Mouse (Mus musculus): ENCODE measurements around the gene Arl9. TPM values are rescaled to one million over a fixed set of nuclear protein-coding genes. Genes with fewer than 3 reads are reported as not detected.
"Not testable (repeated sequence)": the region's sequence is repeated elsewhere in the genome, so short reads cannot be mapped to it uniquely, and the experiment has no call there.

Gene Arl9
- 0.27 TPM in 1 of 2 replicates, not detected in the other for polyA plus RNA-seq (2015; fragmentation: Nextera tagmentation; extraction: Ambion mirVana)

DNA sequence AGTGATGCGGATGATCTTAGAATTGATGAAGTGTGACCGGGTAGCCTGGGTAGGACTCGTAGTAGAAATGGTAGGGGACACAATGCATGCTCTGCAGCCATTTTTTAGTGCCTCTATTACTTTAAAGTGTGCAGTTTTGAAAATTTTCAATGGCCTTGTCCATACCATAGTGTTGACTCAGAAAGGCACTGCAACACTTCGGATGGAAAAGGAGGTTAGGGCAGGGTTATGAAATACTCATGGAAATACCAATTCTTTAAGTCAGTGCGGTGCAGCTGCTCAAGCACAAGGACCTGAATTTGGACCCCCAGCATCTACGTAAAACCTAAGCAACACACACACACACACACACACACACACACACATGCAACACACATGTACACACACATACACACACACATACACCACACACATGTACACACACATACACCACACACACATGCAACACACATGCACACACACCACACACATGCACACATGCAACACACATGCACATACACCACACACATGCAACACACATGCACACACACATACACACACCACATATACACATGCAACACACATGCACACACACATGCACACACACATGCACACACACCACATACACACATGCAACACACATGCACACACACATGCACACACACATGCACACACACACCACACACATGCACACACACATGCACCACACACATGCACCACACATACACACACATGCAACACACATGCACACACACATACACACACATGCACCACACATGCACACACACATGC lies at the start of gene Arl9:
Arl9 (plus strand) TSS at position 5 of the 771 bp plus-strand sequence.
- 95% methylated on average over 6 of the region's 6 CpGs for WGBS
- Histone ChIP-seq H3K4me1 (ENCODE audit: control insufficient read depth, insufficient read depth, low read length) (no peaks in the 10 kb centered on the region), H3K27me3 (ENCODE audit: control insufficient read depth, insufficient read depth, low read length) (no peaks in the 10 kb centered on the region), H3K9ac (ENCODE audit: low read length) (no peak within 1 kb of the TSS), H3K36me3 (ENCODE audit: control insufficient read depth, insufficient read depth, low read length) (peaks cover 11% of the 10 kb centered on the region), H3K4me3 (replicated peaks; ENCODE audit: low read length) (no peak within 1 kb of the TSS), H3K4me2 (ENCODE audit: low read depth, low read length) (no peak within 1 kb of the TSS), H3K9me3 (replicated peaks; ENCODE audit: control insufficient read depth, low read length) (no peaks in the 10 kb centered on the region), H3K27ac (ENCODE audit: low read length) (no peak within 1 kb of the TSS)
- ATAC-seq (ENCODE audit: insufficient read depth, low FRiP score): no peak

GRCm38 (mm10) chr5:76954271-76954900 lies 49.5 kb upstream of the Arl9 start:
- Histone ChIP-seq H3K36me3 (ENCODE audit: control insufficient read depth, insufficient read depth, low read length) (peaks cover 13% of the 10 kb centered on the region), H3K4me2 (ENCODE audit: low read depth, low read length) (no peak overlapping the region), H3K27me3 (ENCODE audit: control insufficient read depth, insufficient read depth, low read length) (no peaks in the 10 kb centered on the region), H3K4me1 (ENCODE audit: control insufficient read depth, insufficient read depth, low read length) (peaks cover 11% of the 10 kb centered on the region), H3K4me3 (replicated peaks; ENCODE audit: low read length) (no peak overlapping the region), H3K9ac (ENCODE audit: low read length) (no peak overlapping the region), H3K27ac (ENCODE audit: low read length) (no peak overlapping the region), H3K9me3 (replicated peaks; ENCODE audit: control insufficient read depth, low read length) (no peaks in the 10 kb centered on the region)
- WGBS: 73% methylated on average over 6 of the region's 6 CpGs
- no peak for ATAC-seq (ENCODE audit: insufficient read depth, low FRiP score)

- WGBS: 63% methylated on average over 4 of the region's 4 CpGs
- Histone ChIP-seq H3K27ac (ENCODE audit: low read length) (peak overlapping the region; percentile 55), H3K9me3 (replicated peaks; ENCODE audit: control insufficient read depth, low read length) (no peaks in the 10 kb centered on the region)
Observed at GRCm38 (mm10) chr5:76955474-76955873, 48.4 kb upstream of the Arl9 start.

GRCm38 (mm10) chr5:76957954-76958353 lies 45.9 kb upstream of the Arl9 start:
- H3K4me1 ChIP-seq (ENCODE audit: control insufficient read depth, insufficient read depth, low read length): no peaks in the 10 kb centered on the region; the same call in 1 of the 2 replicates
- peaks cover 19% of the 10 kb centered on the region for H3K36me3 ChIP-seq (ENCODE audit: control insufficient read depth, insufficient read depth, low read length)
- H3K9ac ChIP-seq (ENCODE audit: low read length): no peak overlapping the region
- H3K27me3 ChIP-seq (ENCODE audit: control insufficient read depth, insufficient read depth, low read length): no peaks in the 10 kb centered on the region
- no peak overlapping the region for H3K4me3 ChIP-seq (replicated peaks; ENCODE audit: low read length)
- H3K27ac ChIP-seq (ENCODE audit: low read length): no peak overlapping the region
- no peak overlapping the region for H3K4me2 ChIP-seq (ENCODE audit: low read depth, low read length)
- no peak for ATAC-seq (ENCODE audit: insufficient read depth, low FRiP score)
- WGBS: 96% methylated on average over 1 of the region's 1 CpGs
- no peaks in the 10 kb centered on the region for H3K9me3 ChIP-seq (replicated peaks; ENCODE audit: control insufficient read depth, low read length)

More at GRCm38 (mm10) chr5:76955474-76955873, 48.4 kb upstream of the Arl9 start:
- Histone ChIP-seq H3K4me2 (ENCODE audit: low read depth, low read length) (no peak overlapping the region), H3K4me3 (replicated peaks; ENCODE audit: low read length) (no peak overlapping the region), H3K4me1 (ENCODE audit: control insufficient read depth, insufficient read depth, low read length) (peaks cover 4% of the 10 kb centered on the region; the same call in 1 of the 2 replicates), H3K27me3 (ENCODE audit: control insufficient read depth, insufficient read depth, low read length) (no peaks in the 10 kb centered on the region), H3K36me3 (ENCODE audit: control insufficient read depth, insufficient read depth, low read length) (peaks cover 16% of the 10 kb centered on the region), H3K9ac (ENCODE audit: low read length) (no peak overlapping the region)
- no peak for ATAC-seq (ENCODE audit: insufficient read depth, low FRiP score)

- H3K4me1 ChIP-seq (ENCODE audit: control insufficient read depth, insufficient read depth, low read length): no peaks in the 10 kb centered on the region; the same call in 1 of the 2 replicates
- ATAC-seq (ENCODE audit: insufficient read depth, low FRiP score): no peak
Observed at GRCm38 (mm10) chr5:76959587-76959986, 44.3 kb upstream of the Arl9 start.

DNA sequence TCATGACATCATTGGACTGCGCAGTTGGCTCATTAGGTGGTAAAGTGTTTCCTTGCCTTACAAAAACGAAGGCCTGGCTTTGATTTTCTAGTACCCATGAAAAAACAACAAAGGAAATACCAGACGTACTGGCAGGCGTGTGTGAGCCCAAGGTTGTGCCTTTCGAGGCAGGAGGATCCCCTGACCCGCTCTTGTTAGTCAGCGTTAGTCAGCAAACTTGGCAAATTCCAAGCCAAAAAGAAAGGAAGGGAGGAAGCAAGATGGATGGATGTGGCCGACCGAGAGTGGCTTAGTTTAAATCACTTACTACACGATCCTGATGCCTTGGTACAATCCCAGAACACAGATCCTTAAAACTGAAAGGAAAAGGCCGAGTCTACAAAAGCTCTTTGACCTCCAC lies 41.3 kb upstream of the Arl9 start:
- WGBS: 83% methylated on average over 11 of the region's 11 CpGs
- Histone ChIP-seq H3K4me3 (replicated peaks; ENCODE audit: low read length) (no peak overlapping the region), H3K9ac (ENCODE audit: low read length) (no peak overlapping the region), H3K27me3 (ENCODE audit: control insufficient read depth, insufficient read depth, low read length) (no peaks in the 10 kb centered on the region), H3K36me3 (ENCODE audit: control insufficient read depth, insufficient read depth, low read length) (peaks cover 23% of the 10 kb centered on the region), H3K4me1 (ENCODE audit: control insufficient read depth, insufficient read depth, low read length) (no peaks in the 10 kb centered on the region), H3K9me3 (replicated peaks; ENCODE audit: control insufficient read depth, low read length) (no peaks in the 10 kb centered on the region), H3K27ac (ENCODE audit: low read length) (no peak overlapping the region), H3K4me2 (ENCODE audit: low read depth, low read length) (no peak overlapping the region)
- ATAC-seq (ENCODE audit: insufficient read depth, low FRiP score): no peak

More at GRCm38 (mm10) chr5:76959587-76959986, 44.3 kb upstream of the Arl9 start:
- no peak overlapping the region for H3K4me3 ChIP-seq (replicated peaks; ENCODE audit: low read length)
- no peaks in the 10 kb centered on the region for H3K9me3 ChIP-seq (replicated peaks; ENCODE audit: control insufficient read depth, low read length)
- H3K4me2 ChIP-seq (ENCODE audit: low read depth, low read length): no peak overlapping the region
- 80% methylated on average over 5 of the region's 5 CpGs for WGBS
- no peak overlapping the region for H3K9ac ChIP-seq (ENCODE audit: low read length)
- H3K27ac ChIP-seq (ENCODE audit: low read length): no peak overlapping the region
- H3K27me3 ChIP-seq (ENCODE audit: control insufficient read depth, insufficient read depth, low read length): no peaks in the 10 kb centered on the region
- H3K36me3 ChIP-seq (ENCODE audit: control insufficient read depth, insufficient read depth, low read length): peaks cover 19% of the 10 kb centered on the region

DNA sequence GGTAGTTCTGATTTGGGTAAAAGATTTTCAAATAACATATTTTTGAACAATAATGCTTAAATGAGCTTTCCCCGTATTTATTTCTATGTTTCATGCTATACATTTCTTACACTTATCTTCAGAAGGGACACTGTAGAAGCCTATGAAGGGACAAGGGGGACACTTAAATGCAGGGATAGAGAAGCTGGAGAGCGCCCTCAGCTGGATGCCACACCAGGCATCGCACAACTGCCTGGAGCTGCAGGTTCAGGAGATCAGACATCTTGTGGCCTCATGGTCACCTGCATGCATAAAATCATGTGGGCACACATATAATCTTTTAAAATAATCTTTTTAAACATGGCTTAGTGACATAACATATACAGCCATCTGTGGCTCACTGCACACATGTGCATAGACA lies 39.2 kb upstream of the Arl9 start:
- H3K4me2 ChIP-seq (ENCODE audit: low read depth, low read length): no peak overlapping the region
- WGBS: 93% methylated on average over 3 of the region's 3 CpGs
- ATAC-seq (ENCODE audit: insufficient read depth, low FRiP score): no peak
- no peaks in the 10 kb centered on the region for H3K27me3 ChIP-seq (ENCODE audit: control insufficient read depth, insufficient read depth, low read length)
- no peaks in the 10 kb centered on the region for H3K4me1 ChIP-seq (ENCODE audit: control insufficient read depth, insufficient read depth, low read length)
- H3K9ac ChIP-seq (ENCODE audit: low read length): no peak overlapping the region
- no peak overlapping the region for H3K27ac ChIP-seq (ENCODE audit: low read length)
- peaks cover 16% of the 10 kb centered on the region; the same call in 1 of the 2 replicates for H3K36me3 ChIP-seq (ENCODE audit: control insufficient read depth, insufficient read depth, low read length)
- no peak overlapping the region for H3K4me3 ChIP-seq (replicated peaks; ENCODE audit: low read length)
- H3K9me3 ChIP-seq (replicated peaks; ENCODE audit: control insufficient read depth, low read length): no peaks in the 10 kb centered on the region

- H3K4me1 ChIP-seq (ENCODE audit: control insufficient read depth, insufficient read depth, low read length): peaks cover 8% of the 10 kb centered on the region
- 66% methylated on average over 5 of the region's 5 CpGs for WGBS
- H3K4me2 ChIP-seq (ENCODE audit: low read depth, low read length): no peak overlapping the region
- no peak for ATAC-seq (ENCODE audit: insufficient read depth, low FRiP score)
- H3K9ac ChIP-seq (ENCODE audit: low read length): no peak overlapping the region
- no peaks in the 10 kb centered on the region for H3K9me3 ChIP-seq (replicated peaks; ENCODE audit: control insufficient read depth, low read length)
- H3K27me3 ChIP-seq (ENCODE audit: control insufficient read depth, insufficient read depth, low read length): no peaks in the 10 kb centered on the region
- H3K36me3 ChIP-seq (ENCODE audit: control insufficient read depth, insufficient read depth, low read length): peaks cover 12% of the 10 kb centered on the region; the same call in 1 of the 2 replicates
- H3K27ac ChIP-seq (ENCODE audit: low read length): no peak overlapping the region
- no peak overlapping the region for H3K4me3 ChIP-seq (replicated peaks; ENCODE audit: low read length)
Observed at GRCm38 (mm10) chr5:76969250-76969649, 34.6 kb upstream of the Arl9 start.

GRCm38 (mm10) chr5:76971115-76971514 lies 32.7 kb upstream of the Arl9 start:
- 42% methylated on average over 1 of the region's 1 CpGs for WGBS
- H3K4me2 ChIP-seq (ENCODE audit: low read depth, low read length); H3K27me3 ChIP-seq (ENCODE audit: control insufficient read depth, insufficient read depth, low read length); H3K36me3 ChIP-seq (ENCODE audit: control insufficient read depth, insufficient read depth, low read length); ATAC-seq (ENCODE audit: insufficient read depth, low FRiP score); H3K27ac ChIP-seq (ENCODE audit: low read length); H3K4me1 ChIP-seq (ENCODE audit: control insufficient read depth, insufficient read depth, low read length); H3K9me3 ChIP-seq (replicated peaks; ENCODE audit: control insufficient read depth, low read length); H3K4me3 ChIP-seq (replicated peaks; ENCODE audit: low read length); H3K9ac ChIP-seq (ENCODE audit: low read length): not testable (repeated sequence)

All from stomach, embryonic 16.5 days (tissue).